Mouse (Mus musculus) lung, adult 18-20 months (tissue): ENCODE measurements around the gene Zcchc24.

Experiments
- DNase-seq, 2 experiments: peaks; one replicate each; pipeline ENCODE4 v3.0.0; 2022; ENCODE audit warnings: mixed read lengths in 2 of 2

Zcchc24 gene

GRCm38 (mm10) chr14:25664310-25664695, 104.5 kb downstream of the Zcchc24 start:
- no peak for DNase-seq

- DNase-seq, result no peak
These were observed 105.1 kb downstream of the Zcchc24 start for GRCm38 (mm10) chr14:25663649-25664309.
